ENCODE assay signal across 6 mouse cellular contexts in the genomic region with DNA sequence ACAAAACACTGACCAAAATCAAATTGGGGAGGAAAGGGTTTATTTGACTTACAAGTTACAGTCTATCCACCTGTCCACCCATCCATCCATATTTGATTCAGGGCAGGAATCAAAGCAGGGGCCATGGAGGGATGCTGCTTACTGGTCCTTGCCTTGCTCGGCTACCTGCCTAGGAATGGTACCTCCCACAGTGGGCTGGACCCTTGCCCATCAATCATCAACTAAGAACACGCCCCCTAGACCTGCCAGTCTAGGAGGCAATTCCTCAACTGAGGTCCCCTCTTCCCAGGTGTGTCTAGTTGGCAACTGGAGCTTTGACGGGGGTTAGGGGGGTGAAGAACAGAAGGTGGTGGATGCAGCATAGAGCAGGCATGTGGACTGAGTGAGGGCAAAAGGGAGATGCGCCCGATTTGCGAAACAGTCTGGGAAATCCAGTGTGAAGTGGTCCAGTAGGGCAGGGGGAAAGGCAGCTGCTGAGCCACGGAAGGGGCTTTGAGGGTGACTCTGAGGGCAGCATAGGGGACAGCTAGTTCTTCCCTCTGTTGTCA.
"Had no signal": no experiment of that assay in that cellular context is flagged by ENCODE, and none has a peak within 500 bp of the region (broad histone marks: within the 10 kb centered on the region; RNA-seq: fewer than 3 reads in every experiment).

No protein-coding gene starts in this region.

- H3K9me3 ChIP-seq: liver, embryonic 13.5 days; lung, embryonic 15.5 days; megakaryocyte, embryonic 14.5 days had no signal

- H3K27ac ChIP-seq: layer of hippocampus, adult 2 months; liver, embryonic 13.5 days; lung, embryonic 15.5 days; macrophage had no signal

- H3K4me2 ChIP-seq: liver, embryonic 13.5 days; lung, embryonic 15.5 days had no signal

- H3K27me3 ChIP-seq: liver, embryonic 13.5 days; lung, embryonic 15.5 days; megakaryocyte, embryonic 14.5 days had no signal

- H3K4me3 ChIP-seq: layer of hippocampus, adult 2 months; liver, embryonic 13.5 days; lung, embryonic 15.5 days; megakaryocyte, embryonic 14.5 days had no signal

- H3K9ac ChIP-seq: liver, embryonic 13.5 days; liver, postnatal 0 days; lung, embryonic 15.5 days had no signal
